Mouse (Mus musculus): ENCODE data around the gene Fcho1. TPM values are rescaled to one million over a fixed set of nuclear protein-coding genes. Genes with fewer than 3 reads are reported as not detected.
"Not testable (repeated sequence)": the region's sequence is repeated elsewhere in the genome, so short reads cannot be mapped to it uniquely, and the experiment has no call there.

Fcho1 gene
- polyA plus RNA-seq, 1 experiment: 23.3 TPM

DNA sequence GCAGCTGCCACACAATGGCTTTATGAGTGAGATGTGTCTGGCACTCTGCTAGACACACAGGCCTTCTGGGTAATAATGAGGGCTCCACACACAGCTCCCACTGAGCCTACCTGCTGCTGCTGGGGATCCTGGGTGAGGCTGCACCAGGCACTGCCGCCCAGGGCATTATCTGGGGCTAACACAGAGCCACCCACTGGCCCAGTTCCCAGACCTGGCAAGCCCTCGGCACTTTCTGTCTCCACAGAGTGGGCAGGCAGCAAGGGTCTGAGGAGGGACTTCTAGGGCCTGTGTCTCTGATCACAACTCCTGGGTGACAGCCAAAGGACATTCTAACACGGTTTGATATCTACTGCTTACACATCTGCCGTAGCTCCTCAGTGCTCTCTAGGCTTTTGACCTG lies 6.3 kb downstream of the Fcho1 start:
- WGBS: 39% methylated on average over 4 of the region's 4 CpGs

DNA sequence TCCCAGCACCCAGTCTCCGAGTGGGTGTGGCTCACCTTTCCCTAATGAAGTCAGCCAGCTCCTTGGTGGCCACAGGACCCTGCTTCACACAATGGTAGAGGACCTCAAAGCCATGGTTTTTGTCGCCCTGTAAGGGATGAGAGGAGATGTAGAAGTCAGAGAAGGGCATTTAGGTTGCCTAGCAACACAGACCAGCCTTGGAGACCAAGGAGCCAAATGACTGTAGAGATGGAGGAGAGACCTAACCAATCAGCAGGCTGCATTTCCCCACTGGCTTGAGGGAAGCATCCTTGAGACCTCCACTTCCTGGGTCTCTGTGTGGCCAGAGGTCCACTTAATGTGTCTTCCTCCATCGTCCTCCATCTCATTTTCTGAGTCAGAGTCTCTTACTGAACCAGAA lies 7.3 kb downstream of the Fcho1 start:
- 42% methylated on average over 3 of the region's 3 CpGs for WGBS
- Histone ChIP-seq H3K4me1 (ENCODE audit: control insufficient read depth, insufficient read depth, low read length) (no peaks in the 10 kb centered on the region), H3K4me3 (replicated peaks; ENCODE audit: extremely low read depth, low read depth, low read length) (no peak overlapping the region)
- no peak for DNase-seq
- no peak for TF ChIP-seq POLR2A (IDR thresholded peaks at IDR 0.05; ENCODE audit: borderline replicate concordance, extremely low read depth, low read depth, low read length)
- no peak for TF ChIP-seq CTCF (IDR thresholded peaks at IDR 0.05; ENCODE audit: insufficient read depth, low read length)

More for the DNA sequence above, 6.3 kb downstream of the Fcho1 start:
- Histone ChIP-seq H3K4me3 (replicated peaks; ENCODE audit: extremely low read depth, low read depth, low read length) (no peak overlapping the region), H3K4me1 (ENCODE audit: control insufficient read depth, insufficient read depth, low read length) (no peaks in the 10 kb centered on the region)
- no peak for TF ChIP-seq CTCF (IDR thresholded peaks at IDR 0.05; ENCODE audit: insufficient read depth, low read length)
- no peak for TF ChIP-seq POLR2A (IDR thresholded peaks at IDR 0.05; ENCODE audit: borderline replicate concordance, extremely low read depth, low read depth, low read length)
- no peak for DNase-seq

DNA sequence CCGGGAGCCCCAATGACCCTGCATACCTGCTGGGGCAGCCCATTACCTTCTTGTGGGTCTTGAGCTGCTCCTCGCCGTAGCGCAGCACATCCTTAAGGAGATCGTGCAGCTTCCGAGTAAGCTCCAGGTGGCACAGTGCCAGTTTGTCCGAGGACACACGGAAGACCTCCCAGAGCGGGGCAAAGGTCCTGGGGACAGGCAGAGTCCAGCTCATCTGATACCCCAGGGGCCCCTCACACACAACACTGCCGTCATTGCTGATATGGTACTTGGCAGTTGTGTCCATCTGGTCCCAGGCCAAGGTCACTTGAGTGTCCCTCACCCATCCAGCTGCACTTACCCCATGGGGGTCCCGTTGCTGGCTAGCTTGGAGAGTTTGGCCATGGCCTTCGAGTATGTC lies 8.4 kb downstream of the Fcho1 start:
- no peak for TF ChIP-seq POLR2A (IDR thresholded peaks at IDR 0.05; ENCODE audit: borderline replicate concordance, extremely low read depth, low read depth, low read length)
- no peak for TF ChIP-seq CTCF (IDR thresholded peaks at IDR 0.05; ENCODE audit: insufficient read depth, low read length)
- no peak overlapping the region for H3K4me3 ChIP-seq (replicated peaks; ENCODE audit: extremely low read depth, low read depth, low read length)
- H3K4me1 ChIP-seq (ENCODE audit: control insufficient read depth, insufficient read depth, low read length): no peaks in the 10 kb centered on the region
- 65% methylated on average over 12 of the region's 12 CpGs for WGBS
- no peak for DNase-seq

DNA sequence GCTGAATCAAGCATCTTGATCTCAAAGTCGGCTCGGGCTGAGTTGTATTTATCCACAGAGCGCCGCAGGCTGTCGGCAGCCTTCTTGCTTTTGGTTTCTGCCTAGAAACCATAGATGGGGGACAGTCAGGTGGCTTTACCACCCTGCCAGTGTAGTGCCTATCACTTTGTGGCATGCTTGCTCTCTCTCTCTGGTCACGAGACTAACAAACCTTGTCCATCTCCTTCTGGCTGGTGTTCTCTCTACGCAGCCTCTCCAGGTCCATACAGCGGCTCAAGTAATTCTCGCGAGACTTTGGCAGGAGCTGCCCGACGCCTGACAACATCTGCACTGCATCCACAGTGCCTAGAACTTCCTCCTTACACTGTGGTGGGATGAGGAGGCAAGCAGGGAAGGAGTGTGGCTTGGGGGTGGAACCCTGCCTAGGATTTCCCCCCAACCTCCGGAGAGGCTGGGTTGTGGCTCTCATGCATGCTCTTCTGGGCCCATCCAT lies 8.9 kb downstream of the Fcho1 start:
- Histone ChIP-seq H3K4me1 (ENCODE audit: control insufficient read depth, insufficient read depth, low read length) (no peaks in the 10 kb centered on the region), H3K4me3 (replicated peaks; ENCODE audit: extremely low read depth, low read depth, low read length) (no peak overlapping the region)
- no peak for TF ChIP-seq CTCF (IDR thresholded peaks at IDR 0.05; ENCODE audit: insufficient read depth, low read length)
- no peak for TF ChIP-seq POLR2A (IDR thresholded peaks at IDR 0.05; ENCODE audit: borderline replicate concordance, extremely low read depth, low read depth, low read length)
- 80% methylated on average over 13 of the region's 13 CpGs for WGBS
- no peak for DNase-seq

DNA sequence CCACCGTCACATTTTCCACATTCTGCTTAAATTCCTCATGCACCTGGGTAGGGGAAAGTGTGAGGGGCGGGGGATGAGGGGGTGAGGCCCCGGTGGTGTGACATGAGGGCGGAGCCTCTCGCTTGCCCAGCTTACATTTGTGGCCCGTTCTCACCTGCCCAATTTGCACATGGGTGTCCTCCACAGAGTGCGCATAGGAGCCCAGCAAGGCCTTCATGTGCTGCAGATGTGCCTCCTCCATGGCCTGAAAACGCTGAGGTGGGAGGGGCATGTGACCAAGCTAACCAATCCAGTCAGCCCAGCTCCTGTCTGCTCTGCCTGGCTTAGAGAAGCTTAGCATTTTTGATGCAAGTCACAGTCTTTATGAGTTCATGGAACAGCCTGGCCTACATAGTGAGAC lies 10.0 kb downstream of the Fcho1 start:
- TF ChIP-seq CTCF (IDR thresholded peaks at IDR 0.05; ENCODE audit: insufficient read depth, low read length) (no peak), POLR2A (IDR thresholded peaks at IDR 0.05; ENCODE audit: borderline replicate concordance, extremely low read depth, low read depth, low read length) (no peak)
- H3K4me1 ChIP-seq (ENCODE audit: control insufficient read depth, insufficient read depth, low read length): no peaks in the 10 kb centered on the region
- H3K4me3 ChIP-seq (replicated peaks; ENCODE audit: extremely low read depth, low read depth, low read length): no peak overlapping the region
- 37% methylated on average over 8 of the region's 8 CpGs for WGBS
- DNase-seq: no peak

DNA sequence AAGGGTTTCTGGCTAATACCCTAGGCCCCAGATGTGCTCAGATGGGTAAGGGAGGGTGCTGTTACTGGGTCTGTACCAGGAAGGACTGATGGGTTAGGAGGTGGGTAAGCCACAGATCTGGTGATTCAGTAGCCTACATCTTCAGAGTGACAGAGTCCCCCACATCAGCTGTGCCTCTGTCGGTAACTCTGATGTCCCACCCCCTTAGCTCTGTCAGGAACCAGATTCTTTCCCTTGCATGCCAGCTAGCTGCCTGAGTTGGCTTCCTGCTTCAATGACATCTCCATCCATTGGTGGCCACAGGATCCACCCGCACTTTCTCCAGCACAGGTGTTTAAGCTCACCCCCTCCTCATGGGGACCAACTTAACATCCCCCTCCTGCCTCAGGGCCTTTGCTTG lies 13.9 kb downstream of the Fcho1 start:
- DNase-seq: no peak
- Histone ChIP-seq H3K4me1 (ENCODE audit: control insufficient read depth, insufficient read depth, low read length) (no peaks in the 10 kb centered on the region), H3K4me3 (replicated peaks; ENCODE audit: extremely low read depth, low read depth, low read length) (no peak overlapping the region)
- TF ChIP-seq CTCF (IDR thresholded peaks at IDR 0.05; ENCODE audit: insufficient read depth, low read length): no peak
- no peak for TF ChIP-seq POLR2A (IDR thresholded peaks at IDR 0.05; ENCODE audit: borderline replicate concordance, extremely low read depth, low read depth, low read length)
- 77% methylated on average over 2 of the region's 2 CpGs for WGBS

DNA sequence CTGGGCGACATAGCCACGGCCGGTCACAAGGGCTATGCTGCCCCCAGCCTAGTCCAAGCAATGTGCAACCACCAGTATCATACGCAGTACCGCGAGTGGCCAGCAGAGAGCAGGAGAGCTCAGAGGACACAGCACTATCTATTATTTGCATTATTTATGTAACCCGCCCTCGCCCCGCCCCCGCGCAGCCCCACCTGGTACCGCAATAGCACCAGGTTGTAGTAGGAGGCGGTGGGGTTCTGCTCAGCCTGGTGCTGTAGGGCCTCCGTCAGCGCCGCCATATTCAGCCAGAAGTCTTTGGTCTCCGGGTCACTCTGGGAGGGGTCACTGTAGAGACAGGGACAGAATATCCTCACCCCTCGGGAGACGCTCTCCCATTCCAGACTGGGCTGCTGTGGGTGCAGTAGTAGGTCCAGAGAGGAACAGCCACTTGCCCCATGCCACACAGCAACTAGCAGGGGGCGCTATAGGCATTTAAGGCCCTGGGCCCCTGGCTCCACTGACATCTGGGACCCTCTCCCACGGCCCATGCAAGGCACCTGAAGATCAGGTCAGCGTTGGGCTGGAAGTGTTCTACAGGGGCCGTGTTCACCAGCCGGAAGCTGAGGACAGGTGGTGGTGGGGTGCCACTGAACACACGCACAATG lies 15.6 kb downstream of the Fcho1 start:
- DNase-seq: peak; percentile 82
- no peak for TF ChIP-seq POLR2A (IDR thresholded peaks at IDR 0.05; ENCODE audit: borderline replicate concordance, extremely low read depth, low read depth, low read length)
- peak; percentile 88 for TF ChIP-seq CTCF (IDR thresholded peaks at IDR 0.05; ENCODE audit: insufficient read depth, low read length)
- H3K4me1 ChIP-seq (ENCODE audit: control insufficient read depth, insufficient read depth, low read length): no peaks in the 10 kb centered on the region
- WGBS: 31% methylated on average over 25 of the region's 25 CpGs
- H3K4me3 ChIP-seq (replicated peaks; ENCODE audit: extremely low read depth, low read depth, low read length): no peak overlapping the region

DNA sequence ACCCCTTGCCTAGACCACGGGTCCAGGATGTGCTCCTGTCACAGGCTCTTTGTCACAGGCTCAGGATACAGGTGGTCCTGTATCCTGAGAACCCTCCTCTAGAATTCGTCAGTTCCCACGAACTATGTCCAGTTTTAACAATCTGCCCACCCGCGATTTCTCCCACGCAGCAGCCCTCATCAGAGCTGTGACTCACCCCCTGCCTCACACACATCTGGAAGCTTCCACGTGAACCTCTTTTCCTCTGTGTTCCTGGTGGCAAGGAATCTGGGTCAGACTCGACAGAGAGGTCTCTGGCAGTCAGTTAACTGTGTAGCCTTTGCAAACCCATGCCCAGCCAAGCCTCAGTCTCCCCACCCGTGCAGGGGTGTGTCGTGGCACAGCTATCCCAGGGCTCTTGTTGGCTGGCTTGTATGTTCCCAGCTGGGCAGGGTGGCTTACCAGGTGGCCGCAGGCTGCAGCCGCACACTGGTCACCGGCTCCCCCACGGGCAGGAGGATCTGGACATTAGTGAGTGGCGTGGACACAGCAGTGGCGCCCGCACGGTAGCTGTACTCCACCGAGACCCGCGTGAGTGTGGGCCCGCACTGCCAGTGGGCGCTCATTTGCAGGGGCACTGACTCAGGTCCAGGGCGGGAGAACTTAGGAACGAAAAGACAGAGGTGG lies 16.2 kb downstream of the Fcho1 start:
- WGBS: 43% methylated on average over 25 of the region's 25 CpGs
- Histone ChIP-seq H3K4me1 (ENCODE audit: control insufficient read depth, insufficient read depth, low read length) (no peaks in the 10 kb centered on the region), H3K4me3 (replicated peaks; ENCODE audit: extremely low read depth, low read depth, low read length) (no peak overlapping the region)
- TF ChIP-seq POLR2A (IDR thresholded peaks at IDR 0.05; ENCODE audit: borderline replicate concordance, extremely low read depth, low read depth, low read length) (no peak), CTCF (IDR thresholded peaks at IDR 0.05; ENCODE audit: insufficient read depth, low read length) (no peak)
- no peak for DNase-seq

DNA sequence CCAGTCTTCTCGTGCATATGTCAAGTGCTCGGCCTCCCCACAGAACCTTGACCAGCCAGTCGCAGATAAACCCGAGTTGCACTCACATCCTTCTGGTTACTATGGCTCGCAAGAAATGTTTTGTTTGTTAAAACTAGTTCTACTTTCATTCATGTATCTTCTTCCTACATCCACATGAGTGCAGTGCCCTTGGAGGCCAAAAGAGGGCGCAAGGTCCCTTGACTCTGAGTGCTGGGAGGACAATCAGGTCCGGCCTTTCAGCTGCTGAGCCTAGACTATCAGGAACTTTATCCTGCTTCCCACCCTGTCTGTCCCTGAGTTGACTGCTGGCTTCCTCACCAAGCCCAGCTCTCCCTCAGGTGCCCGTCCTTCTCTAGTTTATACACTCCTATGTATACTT lies 17.6 kb downstream of the Fcho1 start:
- TF ChIP-seq POLR2A (IDR thresholded peaks at IDR 0.05; ENCODE audit: borderline replicate concordance, extremely low read depth, low read depth, low read length) (no peak), CTCF (IDR thresholded peaks at IDR 0.05; ENCODE audit: insufficient read depth, low read length) (peak; percentile 66)
- 44% methylated on average over 8 of the region's 8 CpGs for WGBS
- Histone ChIP-seq H3K4me3 (replicated peaks; ENCODE audit: extremely low read depth, low read depth, low read length) (no peak overlapping the region), H3K4me1 (ENCODE audit: control insufficient read depth, insufficient read depth, low read length) (no peaks in the 10 kb centered on the region)
- DNase-seq: peak; percentile 29

DNA sequence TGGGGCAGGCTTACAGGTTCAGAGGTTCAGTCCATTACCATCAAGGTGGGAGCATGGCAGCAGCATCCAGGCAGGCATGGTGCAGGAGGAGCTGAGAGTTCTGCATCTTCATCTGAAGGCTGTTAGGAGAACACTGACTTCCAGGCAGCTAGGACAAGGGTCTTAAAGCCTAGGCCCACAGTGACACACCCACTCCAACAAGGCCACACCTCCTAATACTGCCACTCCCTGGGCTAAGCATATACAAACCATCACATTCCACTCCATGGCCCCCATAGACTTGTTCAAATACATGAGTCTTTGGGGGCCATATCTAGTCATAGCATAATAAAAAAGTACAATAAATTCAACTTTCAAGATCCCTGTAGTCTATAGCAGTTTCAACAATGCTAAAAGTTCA lies 22.1 kb downstream of the Fcho1 start:
- H3K4me3 ChIP-seq (replicated peaks; ENCODE audit: extremely low read depth, low read depth, low read length); H3K4me1 ChIP-seq (ENCODE audit: control insufficient read depth, insufficient read depth, low read length); DNase-seq: not testable (repeated sequence)

All from lung, adult 2 months (tissue).